Mouse (Mus musculus) embryonic facial prominence, embryonic 11.5 days (tissue): ENCODE results near the gene C2cd4d. TPM values are rescaled to one million over a fixed set of nuclear protein-coding genes. Genes with fewer than 3 reads are reported as not detected.

Experiments used
- ATAC-seq: fragments of 200-750 bp; cut with Nextera tagmentation; replicated peaks from 2 replicates; pipeline ENCODE4 v1.8.0; 2017; ENCODE audit warnings: low read depth; ENCODE audit not compliant: insufficient number of reproducible peaks, low FRiP score, low TSS enrichment
- DNase-seq: peaks from one replicate; pipeline ENCODE4 v3.0.0-alpha.2; 2015; ENCODE audit warnings: low spot score
- H3K27ac ChIP-seq: fragments of 300-500 bp; sonication (generic); replicated peaks from 2 replicates; pipeline ENCODE4 v1.5.1; 2014; ENCODE audit warnings: mild to moderate bottlenecking, low read depth, low read length, control low read depth
- H3K27me3 ChIP-seq: fragments of 300-500 bp; sonication (generic); 2 replicates; pipeline ENCODE4 v1.6.1; 2014; ENCODE audit warnings: mild to moderate bottlenecking, low read length, moderate library complexity, mixed read lengths; ENCODE audit not compliant: control insufficient read depth, insufficient read depth
- H3K36me3 ChIP-seq: fragments of 300-500 bp; sonication (generic); replicated peaks from 2 replicates; pipeline ENCODE4 v1.6.1; 2014; ENCODE audit warnings: low read depth, mild to moderate bottlenecking, low read length, moderate library complexity, mixed read lengths; ENCODE audit not compliant: control insufficient read depth, insufficient read depth
- H3K4me1 ChIP-seq: fragments of 300-500 bp; sonication (generic); 2 replicates; pipeline ENCODE4 v1.6.1; 2014; ENCODE audit warnings: low read length, mixed read lengths; ENCODE audit not compliant: control insufficient read depth, insufficient read depth
- H3K4me2 ChIP-seq: fragments of 300-500 bp; sonication (generic); 2 replicates; pipeline ENCODE4 v1.6.1; 2014; ENCODE audit warnings: low read depth, mild to moderate bottlenecking, control low read depth, low read length, moderate library complexity
- H3K4me3 ChIP-seq: fragments of 300-500 bp; sonication (generic); 2 replicates; pipeline ENCODE4 v1.5.1; 2014; ENCODE audit warnings: low read depth, low read length, control low read depth
- H3K9ac ChIP-seq: fragments of 300-500 bp; sonication (generic); replicated peaks from 2 replicates; pipeline ENCODE4 v1.6.1; 2014; ENCODE audit warnings: mild to moderate bottlenecking, control low read depth, low read length
- H3K9me3 ChIP-seq: fragments of 300-500 bp; sonication (generic); replicated peaks from 2 replicates; pipeline ENCODE4 v1.6.1; 2016; ENCODE audit warnings: mild to moderate bottlenecking, low read length, inconsistent platforms, mixed read lengths; ENCODE audit not compliant: control insufficient read depth
- WGBS: fragments of 180-500 bp; shearing (Covaris S2); extraction: QIAGEN DNeasy Blood & Tissue Kit; methylation state at CpG from one replicate; pipeline ENCODE4 v1.1.7; 2014; 5-methylcytosine and 5-hydroxymethylcytosine counted together
- polyA plus RNA-seq: library from polyadenylated mRNA; unstranded; fragments of >200 nt; fragmentation: Nextera tagmentation; extraction: Ambion mirVana; gene quantifications from 2 replicates; pipeline ENCODE4 v1.2.1, GENCODE M21; 2014

The C2cd4d gene
- 0.88 and 0.89 TPM in 2 replicates for polyA plus RNA-seq

DNA sequence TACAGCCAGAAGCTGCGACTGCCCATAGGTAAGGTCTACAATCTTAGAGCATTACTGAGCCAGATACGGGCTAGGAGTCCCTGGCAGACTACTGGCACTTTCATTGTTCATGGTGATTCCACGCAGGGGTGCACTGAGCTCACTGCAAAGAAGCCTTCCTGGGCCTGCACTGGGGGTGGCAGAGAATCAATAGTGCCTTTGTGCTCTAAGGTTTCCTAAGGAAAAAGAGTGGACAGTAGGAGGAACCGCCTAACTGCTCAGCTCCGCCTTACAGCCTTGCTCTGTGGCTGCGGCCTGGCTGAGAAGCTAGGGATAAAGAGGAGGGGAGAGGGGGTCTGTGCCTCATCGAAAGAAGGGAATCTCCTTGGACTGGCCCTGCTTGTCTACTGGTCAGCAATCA, at the start of gene C2cd4d:
TSS of gene C2cd4d (plus strand) at position 301 of the 400 bp plus-strand sequence.
- H3K9me3 ChIP-seq: no peaks in the 10 kb centered on the region
- no peaks in the 10 kb centered on the region for H3K36me3 ChIP-seq
- H3K4me2 ChIP-seq: peak within 1 kb of the TSS; percentile 95
- ATAC-seq (no peak), DNase-seq (peak; percentile 12)
- WGBS: 17% methylated on average over 7 of the region's 7 CpGs
- H3K4me3 ChIP-seq: peak within 1 kb of the TSS; percentile 51
- no peak within 1 kb of the TSS for H3K27ac ChIP-seq
- H3K4me1 ChIP-seq: no peaks in the 10 kb centered on the region; the same call in none of the 2 replicates
- peaks cover 20% of the 10 kb centered on the region for H3K27me3 ChIP-seq
- H3K9ac ChIP-seq: peak within 1 kb of the TSS; percentile 81

DNA sequence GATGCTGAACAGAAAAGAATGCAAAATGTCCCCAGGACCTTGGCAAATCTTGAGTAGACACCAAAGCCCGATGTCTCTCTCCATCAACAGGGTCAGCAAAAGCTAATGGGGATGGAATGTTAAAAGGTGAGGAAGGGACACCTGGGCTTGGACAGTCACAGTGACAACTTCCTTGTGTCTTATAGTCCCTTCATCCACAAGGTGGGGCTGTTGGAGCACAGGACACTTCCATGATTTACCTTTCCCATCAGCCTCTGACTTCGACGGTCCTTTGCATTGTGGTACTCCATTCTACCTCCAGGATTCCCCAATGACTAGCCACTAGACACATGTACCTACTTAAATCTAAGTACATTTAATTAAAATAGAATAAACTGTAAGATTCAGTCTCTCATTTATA, 33.6 kb upstream of the C2cd4d start:
- Histone ChIP-seq H3K27me3 (no peaks in the 10 kb centered on the region), H3K4me2 (no peak overlapping the region), H3K9me3 (no peaks in the 10 kb centered on the region), H3K9ac (no peak overlapping the region), H3K4me1 (no peaks in the 10 kb centered on the region), H3K27ac (no peak overlapping the region), H3K36me3 (no peaks in the 10 kb centered on the region), H3K4me3 (no peak overlapping the region)
- DNase-seq (peak; percentile 21), ATAC-seq (no peak)
- 61% methylated on average over 3 of the region's 3 CpGs for WGBS

DNA sequence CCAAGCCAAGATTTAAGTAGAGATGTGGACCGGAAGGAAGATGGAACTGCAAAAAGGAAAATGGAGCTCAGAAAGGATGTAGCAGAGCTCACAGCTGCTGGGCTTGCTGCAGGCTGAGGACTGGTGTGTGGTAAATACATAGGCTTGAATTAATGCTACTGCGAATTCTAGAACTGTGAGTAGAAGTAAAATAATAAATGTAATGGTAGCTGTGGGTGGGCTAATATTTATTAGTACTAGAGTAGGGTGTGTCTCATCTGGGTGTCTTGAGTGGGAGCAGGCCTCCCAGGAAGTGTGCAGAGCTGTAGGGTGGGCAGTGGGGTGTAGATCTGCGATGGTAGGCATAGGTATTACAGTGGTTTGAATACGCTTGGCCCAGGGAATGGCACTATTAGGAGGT, 27.8 kb upstream of the C2cd4d start:
- Histone ChIP-seq H3K9me3 (no peaks in the 10 kb centered on the region), H3K4me3 (no peak overlapping the region), H3K27me3 (no peaks in the 10 kb centered on the region), H3K4me1 (no peaks in the 10 kb centered on the region), H3K36me3 (no peaks in the 10 kb centered on the region), H3K4me2 (no peak overlapping the region), H3K9ac (no peak overlapping the region), H3K27ac (no peak overlapping the region)
- ATAC-seq: no peak
- no peak for DNase-seq
- 96% methylated on average over 4 of the region's 4 CpGs for WGBS

- Histone ChIP-seq H3K27ac (no peak overlapping the region), H3K9ac (no peak overlapping the region), H3K9me3 (no peaks in the 10 kb centered on the region), H3K27me3 (no peaks in the 10 kb centered on the region), H3K4me2 (no peak overlapping the region), H3K4me3 (no peak overlapping the region), H3K36me3 (no peaks in the 10 kb centered on the region), H3K4me1 (no peaks in the 10 kb centered on the region)
- no peak for DNase-seq
- ATAC-seq: no peak
- 89% methylated on average over 3 of the region's 3 CpGs for WGBS
These were observed 23.7 kb upstream of the C2cd4d start for GRCm38 (mm10) chr3:94338522-94338921.

- WGBS: 65% methylated on average over 3 of the region's 3 CpGs
- H3K4me1 ChIP-seq: no peaks in the 10 kb centered on the region
- ATAC-seq (no peak), DNase-seq (no peak)
- H3K4me2 ChIP-seq: no peak within 1 kb of the TSS
- H3K9ac ChIP-seq: no peak within 1 kb of the TSS
- no peak within 1 kb of the TSS for H3K27ac ChIP-seq
- H3K36me3 ChIP-seq: no peaks in the 10 kb centered on the region
- H3K9me3 ChIP-seq: no peaks in the 10 kb centered on the region
- no peaks in the 10 kb centered on the region for H3K27me3 ChIP-seq
- H3K4me3 ChIP-seq: no peak within 1 kb of the TSS
These were observed 20.2 kb upstream of the C2cd4d start, which contains the start of gene Them5 for GRCm38 (mm10) chr3:94341959-94342422. Gene Them5 (plus strand): TSS chr3:94342099.

- ATAC-seq: no peak
- Histone ChIP-seq H3K4me1 (no peaks in the 10 kb centered on the region), H3K9ac (no peak overlapping the region), H3K4me2 (no peak overlapping the region), H3K27ac (no peak overlapping the region), H3K36me3 (no peaks in the 10 kb centered on the region), H3K4me3 (no peak overlapping the region), H3K27me3 (no peaks in the 10 kb centered on the region), H3K9me3 (no peaks in the 10 kb centered on the region)
- WGBS: 53% methylated on average over 1 of the region's 1 CpGs
- no peak for DNase-seq
These were observed 19.7 kb upstream of the C2cd4d start for GRCm38 (mm10) chr3:94342552-94342951.

DNA sequence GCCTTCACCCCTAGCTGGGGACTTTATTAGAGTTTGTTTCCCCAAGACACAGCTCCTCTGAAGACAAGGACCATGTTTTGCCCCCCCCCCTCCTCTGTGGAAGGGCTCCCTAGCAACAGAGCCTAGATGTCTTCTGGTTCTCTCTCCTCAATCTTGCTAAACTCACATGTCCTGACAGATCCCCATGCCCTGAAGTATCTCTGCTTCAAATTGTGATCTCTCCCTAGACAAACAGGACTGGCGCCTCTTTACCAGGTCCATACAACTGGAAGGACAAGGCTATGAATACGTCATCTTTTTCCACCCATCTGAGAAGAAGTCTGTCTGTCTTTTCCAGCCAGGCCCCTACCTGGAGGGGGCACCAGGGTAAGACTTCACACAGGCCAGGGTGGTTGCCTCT, 18.1 kb upstream of the C2cd4d start:
- Histone ChIP-seq H3K9me3 (no peaks in the 10 kb centered on the region), H3K36me3 (no peaks in the 10 kb centered on the region), H3K4me1 (no peaks in the 10 kb centered on the region), H3K4me3 (no peak overlapping the region), H3K27me3 (no peaks in the 10 kb centered on the region), H3K4me2 (no peak overlapping the region; the same call in 1 of the 2 replicates), H3K27ac (no peak overlapping the region), H3K9ac (no peak overlapping the region)
- ATAC-seq (no peak), DNase-seq (no peak)
- 84% methylated on average over 2 of the region's 2 CpGs for WGBS

GRCm38 (mm10) chr3:94344897-94345296, 17.3 kb upstream of the C2cd4d start:
- 72% methylated on average over 3 of the region's 3 CpGs for WGBS
- Histone ChIP-seq H3K4me3 (no peak overlapping the region), H3K9ac (no peak overlapping the region), H3K36me3 (no peaks in the 10 kb centered on the region), H3K4me2 (no peak overlapping the region), H3K4me1 (no peaks in the 10 kb centered on the region), H3K27me3 (no peaks in the 10 kb centered on the region), H3K9me3 (no peaks in the 10 kb centered on the region), H3K27ac (no peak overlapping the region)
- DNase-seq: no peak
- ATAC-seq: no peak
